Mouse (Mus musculus): ENCODE data around the gene Igsf9b.

DNA sequence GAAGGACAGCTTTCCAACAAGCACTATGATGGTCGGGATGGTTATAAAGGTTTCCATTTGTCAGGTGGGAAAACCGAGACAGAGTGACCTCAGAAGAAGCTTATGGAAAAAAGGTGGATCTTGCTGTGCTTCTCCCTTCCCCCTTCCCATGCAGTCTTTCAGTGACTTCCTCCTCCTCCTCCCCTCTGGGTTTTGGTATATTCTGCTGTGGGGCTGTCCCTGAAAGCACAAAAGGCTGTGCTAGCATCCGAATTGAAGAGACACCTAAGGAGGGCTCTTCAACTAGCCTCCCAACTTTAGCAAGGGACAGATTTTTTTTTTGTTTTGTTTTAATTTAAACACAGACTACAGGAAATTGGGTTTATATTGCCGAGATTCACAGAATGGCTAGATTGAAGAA is 1.7 kb downstream of the Igsf9b start:
- no peak for TF ChIP-seq CTCF (IDR thresholded peaks at IDR 0.05; ENCODE audit: extremely low read depth, insufficient read depth, low read length)
- TF ChIP-seq POLR2A (IDR thresholded peaks at IDR 0.05; ENCODE audit: extremely low read depth, insufficient read depth, low read length): peak; percentile 55

Measured in cortical plate, adult 2 months (tissue).